31 mouse cellular contexts compared by ENCODE assay signal in genomic region chr3:41288735-41289134, GRCm38 (mm10).
DNase-seq lines count a peak whose midpoint lies in the region; ATAC-seq and TF ChIP-seq lines count a peak whose summit lies in the region.
"Had no signal": no experiment of that assay in that cellular context is flagged by ENCODE, and none has a peak within 500 bp of the region (broad histone marks: within the 10 kb centered on the region; RNA-seq: fewer than 3 reads in every experiment).

No protein-coding gene starts in this region.

- no peaks in the 10 kb centered on the region for H3K79me2 ChIP-seq in myocyte (ENCODE audit: control insufficient read depth, insufficient read depth)

- ATAC-seq in Patski: no peak
- ATAC-seq: forebrain, embryonic 13.5 days; forebrain, embryonic 16.5 days; hindbrain, embryonic 16.5 days; intestine, embryonic 15.5 days had no signal

- POLR2A ChIA-PET in Patski (lab: Charles Lee): interaction anchor here (1.3 kb wide), 1 partner anchor 9 kb away, joined by 3 read pairs; no protein-coding TSS in a partner anchor

- no peak for TF ChIP-seq POLR2A in myocyte (IDR thresholded peaks at IDR 0.05; ENCODE audit: insufficient read length, low read depth)

- H3K27me3 ChIP-seq in Patski (no peaks in the 10 kb centered on the region), myocyte (ENCODE audit: control insufficient read depth, insufficient read depth, insufficient read length) (no peaks in the 10 kb centered on the region)
- H3K27me3 ChIP-seq: embryonic facial prominence, embryonic 13.5 days; forebrain, embryonic 13.5 days; heart, embryonic 12.5 days; heart, embryonic 15.5 days; hindbrain, embryonic 13.5 days; intestine, embryonic 15.5 days had no signal

- no peak overlapping the region for H3ac ChIP-seq in myocyte (ENCODE audit: control insufficient read depth, insufficient read length)

- no peak for TF ChIP-seq CTCF in Patski (IDR thresholded peaks at IDR 0.05)

- in situ Hi-C loops in Patski (cut with MboI; ENCODE audit: low pct_unique_long_range_greater_than_20kb): loop anchor here (5.0 kb wide), 1 partner anchor 89 kb away; no protein-coding TSS in a partner anchor

- no peak overlapping the region for H3K4me2 ChIP-seq in myocyte (ENCODE audit: low read depth)
- H3K4me2 ChIP-seq: embryonic facial prominence, embryonic 13.5 days; forebrain, embryonic 13.5 days; heart, embryonic 12.5 days; heart, embryonic 15.5 days; hindbrain, embryonic 13.5 days; intestine, embryonic 15.5 days had no signal

- DNase-seq in 3T3-L1 (ENCODE audit: low read depth, low spot score): peak; percentile 93
- peak; percentile 34 for DNase-seq in MN1 (ENCODE audit: low spot score)
- DNase-seq in Patski (ENCODE audit: low read depth, low spot score): peak; percentile 38
- DNase-seq in kidney, adult 8-10 months: no peak
- DNase-seq in layer of hippocampus, adult 9-10 months (ENCODE audit: low spot score): no peak
- DNase-seq in left cerebral cortex, adult 8-10 months (ENCODE audit: low spot score in 2 of 2): no peak
- DNase-seq: adrenal gland, adult 8-10 months; adrenal gland, postnatal 25 days; B cell, adult 2 months; cerebellum, adult 11-12 months; cerebellum, adult 8-10 months; cerebellum, postnatal 10 days; cerebellum, postnatal 36 days; embryo, embryonic 11 days; gastrocnemius, postnatal 25 days; heart, adult 18-20 months; heart, postnatal 10 days; heart, postnatal 36 days; kidney, adult 11 months had no signal

- CTCF ChIA-PET in Patski (lab: Charles Lee): interaction anchor here (0.7 to 1.0 kb wide), 2 partner anchors 30 to 92 kb away, joined by 3 to 4 read pairs; no protein-coding TSS in a partner anchor

- H3K4me3 ChIP-seq in myocyte: no peak overlapping the region
- H3K4me3 ChIP-seq: embryonic facial prominence, embryonic 10.5 days; embryonic facial prominence, embryonic 13.5 days; forebrain, embryonic 10.5 days; forebrain, embryonic 13.5 days; heart, embryonic 12.5 days; heart, embryonic 15.5 days; hindbrain, embryonic 10.5 days; hindbrain, embryonic 13.5 days; intestine, embryonic 15.5 days had no signal

- H3K36me3 ChIP-seq in myocyte (ENCODE audit: control insufficient read depth, insufficient read depth): no peaks in the 10 kb centered on the region
- H3K36me3 ChIP-seq: embryonic facial prominence, embryonic 10.5 days; embryonic facial prominence, embryonic 13.5 days; forebrain, embryonic 10.5 days; heart, embryonic 12.5 days; heart, embryonic 15.5 days; hindbrain, embryonic 10.5 days; hindbrain, embryonic 13.5 days; intestine, embryonic 15.5 days had no signal

TF ChIP-seq in myocyte, 11 proteins besides CTCF, POLR2A, EP300 and RAD21:
- TF ChIP-seq TCF12 (IDR thresholded peaks at IDR 0.05; ENCODE audit: insufficient read depth, poor library complexity, severe bottlenecking) (peak; percentile 19), POLR2AphosphoS2 (IDR thresholded peaks at IDR 0.05; ENCODE audit: insufficient read length, low read depth) (no peak), MYOG (IDR thresholded peaks at IDR 0.05; ENCODE audit: control insufficient read depth in 1 of 3, insufficient read depth in 1 of 3, insufficient read length in 2 of 3, low read depth in 2 of 3) (peak in 2 of 3 experiments; percentile 41 to 70), TCF3 (IDR thresholded peaks at IDR 0.05; ENCODE audit: insufficient read length, low read depth) (no peak), USF1 (IDR thresholded peaks at IDR 0.05; ENCODE audit: low read depth) (peak; percentile 60), MYOD1 (IDR thresholded peaks at IDR 0.05; ENCODE audit: control insufficient read depth in 1 of 3, insufficient read length in 2 of 3, low read depth in 2 of 3) (peak in 2 of 3 experiments; percentile 65 to 68), MAX (IDR thresholded peaks at IDR 0.05; ENCODE audit: low read depth) (peak; percentile 68), SRF (IDR thresholded peaks at IDR 0.05; ENCODE audit: control insufficient read depth, insufficient read length, low read depth) (no peak)
TF ChIP-seq in myocyte: peak in this region for 5.

Comparison
In these comparisons a context has a peak if more than half of its experiments do, and no peak if none do; other contexts are left out.
1. DNase-seq: peak in 3T3-L1 (single experiment), MN1 (single experiment) and Patski (single experiment); none in kidney, adult 8-10 months (0 of 2), layer of hippocampus, adult 9-10 months (single experiment) and left cerebral cortex, adult 8-10 months (0 of 2).